Mouse (Mus musculus) megakaryocyte, embryonic 14.5 days (primary cell): Measurements from ENCODE around the gene Cox6b1. TPM values are rescaled to one million over a fixed set of nuclear protein-coding genes. Genes with fewer than 3 reads are reported as not detected.
A peak's percentile ranks its signal among the peaks of the same experiment; 100 is the strongest.

ENCODE experiments used
- H3K27me3 ChIP-seq: replicated peaks from 2 replicates; pipeline ENCODE3; 2012; ENCODE audit warnings: inconsistent platforms
- H3K36me3 ChIP-seq: replicated peaks from 2 replicates; pipeline ENCODE3; 2012; ENCODE audit warnings: low read length, inconsistent platforms, mixed read lengths
- H3K4me1 ChIP-seq: 2 replicates; pipeline ENCODE4 v1.6.1; 2012; ENCODE audit warnings: inconsistent platforms
- H3K4me3 ChIP-seq: replicated peaks from 2 replicates; pipeline ENCODE3; 2012; ENCODE audit warnings: moderate library complexity, mild to moderate bottlenecking, inconsistent platforms
- H3K9me3 ChIP-seq: 2 replicates; pipeline ENCODE4 v1.6.1; 2012; ENCODE audit warnings: inconsistent platforms
- FLI1 ChIP-seq: IDR thresholded peaks from 2 replicates; pipeline ENCODE4 v1.6.1; 2012; ENCODE audit warnings: low read length, inconsistent platforms, mixed read lengths
- GATA1 ChIP-seq: IDR thresholded peaks from 3 replicates; pipeline ENCODE4 v1.6.1; 2012; ENCODE audit warnings: mixed read lengths, low read length, inconsistent platforms, borderline replicate concordance
- polyA plus RNA-seq: library from polyadenylated mRNA; stranded (reverse); fragments of >175 nt; gene quantifications from 2 replicates; pipeline ENCODE4 v1.2.3, GENCODE M21; 2012; ENCODE audit warnings: low replicate concordance; ENCODE audit not compliant: insufficient read depth

Gene Cox6b1
- polyA plus RNA-seq, 1 experiment, result 197 TPM

- Histone ChIP-seq H3K9me3 (peaks cover 3% of the 10 kb centered on the region; the same call in 1 of the 2 replicates), H3K4me3 (no peak overlapping the region), H3K4me1 (peaks cover 36% of the 10 kb centered on the region), H3K36me3 (no peaks in the 10 kb centered on the region), H3K27me3 (peaks cover 37% of the 10 kb centered on the region)
- no peak for TF ChIP-seq FLI1
- no peak for TF ChIP-seq GATA1
Observed at GRCm38 (mm10) chr7:30596811-30597210, 29.1 kb downstream of the Cox6b1 start.

GRCm38 (mm10) chr7:30596093-30596492 lies 29.9 kb downstream of the Cox6b1 start:
- no peaks in the 10 kb centered on the region for H3K36me3 ChIP-seq
- H3K9me3 ChIP-seq, result peaks cover 3% of the 10 kb centered on the region; the same call in 1 of the 2 replicates
- no peak for TF ChIP-seq GATA1
- no peak for TF ChIP-seq FLI1
- H3K4me1 ChIP-seq, result peaks cover 40% of the 10 kb centered on the region
- peaks cover 37% of the 10 kb centered on the region for H3K27me3 ChIP-seq
- no peak overlapping the region for H3K4me3 ChIP-seq

- Histone ChIP-seq H3K27me3 (peaks cover 26% of the 10 kb centered on the region), H3K4me1 (peaks cover 42% of the 10 kb centered on the region)
Observed at GRCm38 (mm10) chr7:30594510-30595024, 31.4 kb downstream of the Cox6b1 start.

GRCm38 (mm10) chr7:30593579-30594509 lies 32.1 kb downstream of the Cox6b1 start:
- Histone ChIP-seq H3K4me3 (no peak overlapping the region), H3K36me3 (no peaks in the 10 kb centered on the region), H3K27me3 (peaks cover 25% of the 10 kb centered on the region), H3K9me3 (peaks cover 3% of the 10 kb centered on the region; the same call in 1 of the 2 replicates), H3K4me1 (peaks cover 44% of the 10 kb centered on the region)
- no peak for TF ChIP-seq GATA1
- TF ChIP-seq FLI1, result no peak

More at GRCm38 (mm10) chr7:30594510-30595024, 31.4 kb downstream of the Cox6b1 start:
- Histone ChIP-seq H3K36me3 (no peaks in the 10 kb centered on the region), H3K9me3 (peaks cover 3% of the 10 kb centered on the region; the same call in 1 of the 2 replicates), H3K4me3 (no peak overlapping the region)
- TF ChIP-seq GATA1 (no peak), FLI1 (no peak)

GRCm38 (mm10) chr7:30592772-30593423 lies 33.1 kb downstream of the Cox6b1 start:
- TF ChIP-seq GATA1 (no peak), FLI1 (no peak)
- Histone ChIP-seq H3K27me3 (peaks cover 17% of the 10 kb centered on the region), H3K9me3 (no peaks in the 10 kb centered on the region), H3K4me1 (peaks cover 44% of the 10 kb centered on the region), H3K36me3 (no peaks in the 10 kb centered on the region), H3K4me3 (no peak overlapping the region)

- H3K9me3 ChIP-seq, result no peaks in the 10 kb centered on the region
- peaks cover 6% of the 10 kb centered on the region for H3K36me3 ChIP-seq
- peaks cover 54% of the 10 kb centered on the region for H3K4me1 ChIP-seq
- no peak overlapping the region for H3K4me3 ChIP-seq
- H3K27me3 ChIP-seq, result peaks cover 13% of the 10 kb centered on the region
- TF ChIP-seq FLI1, result no peak
Observed at GRCm38 (mm10) chr7:30591605-30591951, 34.4 kb downstream of the Cox6b1 start.

GRCm38 (mm10) chr7:30590927-30591604 lies 34.9 kb downstream of the Cox6b1 start:
- Histone ChIP-seq H3K9me3 (no peaks in the 10 kb centered on the region), H3K27me3 (peaks cover 13% of the 10 kb centered on the region), H3K4me1 (peaks cover 59% of the 10 kb centered on the region), H3K4me3 (no peak overlapping the region), H3K36me3 (peaks cover 11% of the 10 kb centered on the region)
- TF ChIP-seq FLI1 (no peak), GATA1 (no peak)

- no peak for TF ChIP-seq FLI1
- TF ChIP-seq GATA1, result no peak
- peaks cover 4% of the 10 kb centered on the region for H3K27me3 ChIP-seq
- peaks cover 68% of the 10 kb centered on the region for H3K4me1 ChIP-seq
- H3K9me3 ChIP-seq, result no peaks in the 10 kb centered on the region
- H3K4me3 ChIP-seq, result peak overlapping the region; percentile 99
- peaks cover 25% of the 10 kb centered on the region for H3K36me3 ChIP-seq
Observed at GRCm38 (mm10) chr7:30589435-30590301, 36.3 kb downstream of the Cox6b1 start.
